Mouse (Mus musculus) monocyte, adult 2 months (primary cell): ENCODE data around the gene Sf3b3.
"Not testable (repeated sequence)": the region's sequence is repeated elsewhere in the genome, so short reads cannot be mapped to it uniquely, and the experiment has no call there.

Experiments
- DNase-seq, 2 experiments: peaks; one replicate each; pipeline ENCODE4 v3.0.0; 2022; ENCODE audit warnings: low spot score in 2 of 2, low read depth in 1 of 2

The Sf3b3 gene

GRCm38 (mm10) chr8:110808495-110809472 lies 37.8 kb downstream of the Sf3b3 start:
- no peak for DNase-seq

GRCm38 (mm10) chr8:110806146-110806545 lies 40.4 kb downstream of the Sf3b3 start:
- no peak for DNase-seq

DNA sequence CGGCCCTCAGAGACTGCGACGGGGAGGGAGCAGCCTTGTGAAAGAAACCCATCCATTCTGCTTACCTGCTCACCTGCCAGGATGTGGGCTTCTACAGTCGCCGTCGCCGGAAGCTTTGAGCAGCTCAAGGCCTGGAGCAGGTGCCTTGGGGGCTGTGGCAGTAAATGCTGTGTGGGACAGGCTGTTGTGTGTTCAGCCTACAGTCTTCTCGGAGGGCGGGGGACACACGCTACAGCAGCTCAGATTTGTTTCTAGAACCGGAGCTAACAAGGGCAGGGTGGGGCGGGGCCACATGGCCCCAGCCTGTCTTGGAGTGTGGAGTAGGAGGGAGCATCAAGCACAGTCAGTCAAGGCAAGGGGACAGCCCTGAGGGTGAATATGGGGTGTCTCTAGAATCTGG lies 40.9 kb downstream of the Sf3b3 start, which contains the start of gene Il34:
Gene Il34 (minus strand): TSS at position 256 of the 400 bp plus-strand sequence.
- DNase-seq: no peak

DNA sequence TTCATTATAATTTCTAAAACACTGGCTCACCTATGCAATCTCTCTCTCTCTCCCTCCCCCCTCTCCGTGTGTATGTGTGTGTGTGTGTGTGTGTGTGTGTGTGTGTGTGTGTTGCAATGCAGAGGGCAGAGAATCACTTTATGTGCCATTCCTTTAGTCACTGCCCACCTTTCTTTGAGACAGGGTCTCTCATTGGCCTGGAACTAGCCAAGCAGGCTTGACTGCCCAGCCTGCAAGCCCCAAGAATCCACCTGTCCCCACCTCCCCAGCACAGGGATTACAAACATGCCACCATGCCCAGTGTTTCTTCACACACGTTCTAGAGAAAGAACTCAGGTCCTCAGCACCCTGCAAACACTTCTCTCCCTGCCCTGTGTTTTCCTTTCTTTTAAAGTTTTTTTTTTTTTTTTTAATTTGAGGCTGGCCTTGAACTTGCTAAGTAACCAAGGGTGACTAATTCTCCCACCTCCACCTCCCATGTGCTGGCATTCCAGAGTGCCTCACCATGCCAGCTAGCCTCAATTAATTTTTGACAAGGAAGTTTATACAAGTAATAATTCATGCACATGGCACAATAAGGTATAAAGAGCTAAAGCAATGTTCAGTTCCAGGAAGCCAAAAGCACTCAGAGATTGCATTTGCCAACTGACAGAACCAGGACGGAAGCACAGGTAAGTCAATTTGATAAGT lies 41.6 kb downstream of the Sf3b3 start:
- DNase-seq: no peak

- no peak for DNase-seq
Observed at GRCm38 (mm10) chr8:110803856-110804255, 42.7 kb downstream of the Sf3b3 start.

- DNase-seq: no peak
Observed at GRCm38 (mm10) chr8:110802988-110803387, 43.6 kb downstream of the Sf3b3 start.

DNA sequence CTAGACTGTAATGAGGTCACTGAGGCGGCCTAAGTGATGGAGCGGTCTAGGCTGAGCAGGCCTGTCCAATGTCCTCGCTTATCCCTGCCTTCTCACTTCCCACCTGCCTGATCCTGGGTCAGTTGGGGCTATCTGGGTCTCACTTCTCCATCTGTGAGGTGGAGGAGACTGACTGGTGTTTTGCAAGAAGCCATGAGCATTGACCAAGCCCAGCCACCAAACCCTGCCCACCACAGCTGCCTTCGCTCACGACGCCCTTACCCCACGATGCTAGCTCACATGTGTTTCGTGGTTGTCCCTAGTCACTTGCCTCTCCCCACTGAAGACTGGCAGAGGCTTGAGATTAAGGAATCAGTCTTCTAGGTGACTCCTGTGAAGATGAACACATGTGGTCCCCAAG lies 49.5 kb downstream of the Sf3b3 start:
- DNase-seq: no peak

DNA sequence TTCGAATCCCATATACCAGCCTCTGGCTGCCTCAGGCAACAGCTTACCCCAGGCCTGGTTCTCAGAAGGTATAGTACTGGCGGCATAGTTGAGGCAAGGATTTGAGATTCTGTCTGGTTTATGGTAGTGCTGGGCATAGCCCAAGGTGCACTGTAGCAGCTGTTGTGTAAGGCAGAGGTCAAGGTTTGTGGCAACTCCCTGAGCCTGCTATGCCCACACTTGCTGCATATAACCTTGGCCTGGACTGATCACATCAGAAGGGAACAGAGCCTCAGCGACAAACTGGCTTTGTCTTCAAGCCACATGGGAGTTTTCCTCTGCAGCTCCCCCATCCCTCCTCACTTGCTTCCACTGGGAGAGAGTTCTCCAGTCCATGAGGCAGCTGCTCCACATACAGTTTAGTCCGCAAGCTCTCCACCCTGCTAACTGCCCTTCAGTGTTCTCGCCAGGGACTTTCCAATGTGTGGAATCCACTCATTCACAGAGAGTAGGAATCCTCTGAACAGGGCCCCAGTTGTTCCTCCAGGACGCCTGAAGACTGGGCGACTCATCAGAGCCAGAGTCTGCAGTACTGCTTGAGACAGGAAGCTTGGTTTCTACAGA lies 52.1 kb downstream of the Sf3b3 start:
- no peak for DNase-seq

- no peak for DNase-seq
Observed at GRCm38 (mm10) chr8:110793936-110794335, 52.7 kb downstream of the Sf3b3 start.

DNA sequence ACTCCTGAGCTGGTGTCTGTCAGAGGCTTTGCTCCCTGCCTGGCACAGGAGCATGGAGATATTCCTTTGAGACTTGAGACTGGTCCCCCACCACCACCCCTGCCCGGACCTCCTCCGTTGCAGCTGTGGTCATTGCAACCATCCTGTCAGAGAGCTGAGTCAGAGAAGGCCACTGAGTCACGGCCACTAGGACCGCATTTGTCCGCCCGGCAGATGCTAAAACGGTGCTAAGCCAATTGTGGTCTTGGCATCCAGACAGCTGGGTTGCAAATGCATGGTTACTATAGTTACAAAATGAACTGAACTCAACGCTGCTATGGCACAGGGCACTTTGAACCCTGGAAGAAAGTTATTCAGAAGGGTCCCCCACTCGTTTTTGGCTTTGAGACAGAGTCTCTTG lies 53.1 kb downstream of the Sf3b3 start:
- DNase-seq: no peak

- no peak for DNase-seq
Observed at GRCm38 (mm10) chr8:110792574-110793200, 53.9 kb downstream of the Sf3b3 start.

DNA sequence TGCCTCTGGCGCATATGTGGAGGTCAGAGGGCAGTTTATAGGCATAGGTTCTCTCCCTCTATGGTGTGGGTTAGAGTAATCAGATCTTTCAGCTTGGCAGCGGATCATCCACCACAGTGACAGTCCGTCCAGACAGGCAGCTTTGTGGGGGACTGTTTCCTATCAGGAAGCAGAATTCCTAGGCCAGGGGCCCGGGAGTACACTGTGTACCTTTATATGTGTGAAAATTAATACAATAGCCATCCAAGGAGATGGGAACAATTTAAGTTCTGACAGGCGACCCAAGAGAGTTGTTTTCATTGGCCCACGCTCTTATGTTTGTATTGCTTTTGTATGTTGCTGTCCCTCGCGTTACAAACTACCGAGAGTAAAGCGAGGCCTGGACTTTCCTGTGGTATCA lies 55.4 kb downstream of the Sf3b3 start:
- no peak for DNase-seq

- DNase-seq: no peak
Observed at GRCm38 (mm10) chr8:110790270-110790669, 56.3 kb downstream of the Sf3b3 start.

DNA sequence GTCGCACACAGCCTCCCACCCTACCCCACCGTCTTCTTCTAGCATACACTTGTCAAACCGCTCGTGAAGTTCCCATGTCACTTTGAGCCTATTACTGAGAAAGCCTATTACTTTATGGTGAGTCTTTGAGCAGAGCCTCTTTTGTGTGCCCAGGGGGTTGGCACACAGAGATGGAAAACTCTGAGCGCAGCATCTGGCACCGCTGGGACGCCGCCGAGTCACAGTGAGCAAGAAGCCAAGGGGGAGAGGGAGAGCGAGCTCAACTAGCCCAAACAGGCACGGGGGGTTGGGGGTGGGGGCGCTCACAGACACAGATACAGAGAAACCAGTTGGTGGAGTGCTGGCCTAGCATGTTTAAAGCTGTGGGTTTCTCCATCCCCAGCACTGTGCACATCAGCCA lies 57.0 kb downstream of the Sf3b3 start:
- DNase-seq: no peak

- no peak for DNase-seq
Observed at GRCm38 (mm10) chr8:110788981-110789380, 57.6 kb downstream of the Sf3b3 start.

- no peak for DNase-seq
Observed at GRCm38 (mm10) chr8:110787411-110787954, 59.1 kb downstream of the Sf3b3 start.

- DNase-seq: no peak
Observed at GRCm38 (mm10) chr8:110786934-110787333, 59.7 kb downstream of the Sf3b3 start.

DNA sequence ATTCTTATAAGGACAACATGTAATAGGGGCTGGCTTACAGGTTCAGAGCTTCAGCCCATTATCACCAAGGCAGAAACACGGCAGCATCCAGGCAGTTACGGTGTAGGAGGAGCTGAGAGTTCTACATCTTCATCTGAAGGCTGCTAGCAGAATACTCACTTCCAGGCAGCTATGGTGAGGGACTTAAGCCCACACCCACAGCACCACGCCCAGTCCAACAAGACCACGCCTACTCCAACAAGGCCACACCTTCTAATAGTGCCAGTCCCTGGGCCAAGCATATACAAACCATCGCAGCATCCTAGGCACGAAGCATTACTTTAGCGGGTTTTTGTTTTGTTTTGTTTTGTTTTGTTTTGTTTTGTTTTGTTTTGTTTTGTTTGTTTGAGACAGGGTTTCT lies 60.1 kb downstream of the Sf3b3 start:
- DNase-seq: not testable (repeated sequence)

DNA sequence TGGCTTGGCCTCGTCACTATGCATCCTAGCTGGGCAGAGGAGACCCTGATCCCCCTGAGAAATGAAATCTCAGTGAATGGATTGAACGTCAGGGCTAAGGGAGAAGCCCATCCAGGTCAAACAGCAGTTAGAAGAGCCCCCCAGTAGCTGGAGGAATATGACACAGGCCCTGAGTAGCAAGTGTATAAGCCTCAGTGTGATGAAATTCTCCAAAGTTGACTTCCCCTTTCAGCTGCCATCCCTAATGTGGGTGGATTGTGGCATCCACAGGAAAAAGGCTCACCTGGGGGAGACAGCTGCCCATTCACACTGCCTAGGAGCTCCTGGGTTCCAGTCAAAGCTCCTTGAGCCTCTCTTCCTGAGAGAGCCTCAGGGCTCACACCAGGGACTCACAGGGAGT lies 61.2 kb downstream of the Sf3b3 start:
- DNase-seq: no peak

DNA sequence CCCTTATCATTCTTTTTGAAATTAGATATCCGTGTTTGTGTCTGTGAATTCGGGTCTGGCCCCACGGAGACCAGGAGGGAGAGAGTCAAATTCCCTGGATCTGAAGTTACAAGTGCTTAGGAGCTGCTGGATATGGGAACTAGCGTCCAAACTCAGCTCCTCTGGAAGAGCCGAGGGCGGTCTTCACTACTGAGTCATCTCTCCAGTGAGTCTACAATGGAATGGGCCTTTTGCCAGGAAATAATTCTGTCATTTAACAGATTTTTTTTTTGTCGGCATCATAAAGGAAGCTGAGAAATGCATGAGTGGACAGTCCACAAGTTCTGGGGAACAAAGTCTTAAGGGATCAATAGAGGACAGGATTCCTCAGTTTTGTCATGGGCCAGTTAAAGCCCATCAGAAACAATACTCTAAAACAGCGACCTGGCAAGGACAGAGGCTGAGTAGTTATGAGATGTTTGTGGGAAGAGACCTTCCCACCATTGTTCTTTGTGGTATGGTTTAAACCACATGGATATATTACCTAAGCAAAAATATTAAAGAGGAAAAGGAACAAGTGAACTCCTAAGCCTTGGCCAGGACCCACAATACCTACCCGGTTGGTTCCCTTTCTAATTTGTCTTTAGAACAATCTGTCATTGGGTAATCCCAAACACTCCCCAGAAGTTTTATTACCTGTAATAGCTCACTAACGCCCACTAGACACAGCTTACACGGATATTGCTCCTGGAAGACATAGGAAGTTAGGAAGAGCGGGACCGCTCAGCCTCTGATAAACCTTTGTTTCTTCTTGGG lies 66.5 kb downstream of the Sf3b3 start:
- no peak for DNase-seq
